Mouse (Mus musculus) neural tube, embryonic 12.5 days (tissue): Measurements from ENCODE around the gene Rpl13. TPM values are rescaled to one million over a fixed set of nuclear protein-coding genes. Genes with fewer than 3 reads are reported as not detected.

Experiments
- ATAC-seq: fragments of 200-750 bp; cut with Nextera tagmentation; 2 replicates; pipeline ENCODE4 v1.8.0; 2017; ENCODE audit warnings: low read depth, mild to moderate bottlenecking, moderate TSS enrichment, moderate library complexity; ENCODE audit not compliant: low FRiP score
- H3K27ac ChIP-seq: fragments of 300-500 bp; sonication (generic); 2 replicates; pipeline ENCODE4 v1.5.1; 2016
- H3K27me3 ChIP-seq: fragments of 300-500 bp; sonication (generic); replicated peaks from 2 replicates; pipeline ENCODE4 v1.6.1; 2016; ENCODE audit warnings: mild to moderate bottlenecking
- H3K36me3 ChIP-seq: fragments of 300-500 bp; sonication (generic); 2 replicates; pipeline ENCODE4 v1.6.1; 2016; ENCODE audit warnings: mild to moderate bottlenecking
- H3K4me1 ChIP-seq: fragments of 300-500 bp; sonication (generic); 2 replicates; pipeline ENCODE4 v1.6.1; 2016
- H3K4me2 ChIP-seq: fragments of 300-500 bp; sonication (generic); replicated peaks from 2 replicates; pipeline ENCODE4 v1.6.1; 2016; ENCODE audit warnings: mild to moderate bottlenecking
- H3K4me3 ChIP-seq: fragments of 300-500 bp; sonication (generic); 2 replicates; pipeline ENCODE4 v1.5.1; 2016
- H3K9ac ChIP-seq: fragments of 300-500 bp; sonication (generic); 2 replicates; pipeline ENCODE4 v1.6.1; 2016; ENCODE audit warnings: mild to moderate bottlenecking
- H3K9me3 ChIP-seq: fragments of 300-500 bp; sonication (generic); 2 replicates; pipeline ENCODE4 v1.6.1; 2016; ENCODE audit warnings: mild to moderate bottlenecking
- WGBS: fragments of 180-500 bp; shearing (Covaris S2); methylation state at CpG from one replicate; pipeline ENCODE4 v1.1.7; 2016; 5-methylcytosine and 5-hydroxymethylcytosine counted together
- polyA plus RNA-seq: library from polyadenylated mRNA; unstranded; fragments of >200 nt; fragmentation: Nextera tagmentation; extraction: Ambion mirVana; gene quantifications from 2 replicates; pipeline ENCODE4 v1.2.1, GENCODE M21; 2016

The Rpl13 gene
- polyA plus RNA-seq, 1 experiment from 2014 or later = 973 TPM

DNA sequence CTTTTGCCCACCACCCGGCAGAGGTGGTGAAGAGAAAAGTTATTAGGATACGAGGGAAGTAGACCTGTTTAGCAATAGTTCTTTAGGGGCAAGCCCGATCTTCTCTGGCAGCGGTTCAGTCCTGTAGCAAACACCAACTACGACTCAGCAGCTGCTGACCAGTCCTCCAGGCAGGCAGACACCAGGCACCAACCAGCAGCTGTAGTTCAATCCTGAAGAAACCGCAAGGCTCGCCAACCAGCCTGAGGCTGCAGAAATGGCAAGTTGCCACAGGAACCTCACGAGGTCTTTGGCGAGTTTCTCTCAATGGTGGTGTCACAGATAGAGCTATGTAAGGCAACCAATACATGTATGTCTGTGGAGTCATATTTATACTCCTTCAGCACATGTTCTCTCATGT, 10.7 kb downstream of the Rpl13 start:
- 83% methylated on average over 9 of the region's 9 CpGs for WGBS
- ATAC-seq = no peak
- no peaks in the 10 kb centered on the region for H3K9me3 ChIP-seq
- H3K36me3 ChIP-seq = no peaks in the 10 kb centered on the region
- no peak overlapping the region for H3K27ac ChIP-seq
- no peak overlapping the region for H3K4me3 ChIP-seq
- peaks cover 30% of the 10 kb centered on the region for H3K27me3 ChIP-seq
- peaks cover 11% of the 10 kb centered on the region for H3K4me1 ChIP-seq
- H3K4me2 ChIP-seq = no peak overlapping the region
- H3K9ac ChIP-seq = no peak overlapping the region

GRCm38 (mm10) chr8:123113908-123114469, 11.8 kb downstream of the Rpl13 start:
- H3K4me3 ChIP-seq = no peak overlapping the region
- H3K27me3 ChIP-seq = peaks cover 41% of the 10 kb centered on the region
- H3K9ac ChIP-seq = no peak overlapping the region
- H3K4me2 ChIP-seq = no peak overlapping the region
- no peak overlapping the region for H3K27ac ChIP-seq
- peaks cover 12% of the 10 kb centered on the region for H3K4me1 ChIP-seq
- H3K36me3 ChIP-seq = no peaks in the 10 kb centered on the region
- no peak for ATAC-seq
- H3K9me3 ChIP-seq = no peaks in the 10 kb centered on the region
- 76% methylated on average over 2 of the region's 2 CpGs for WGBS

- peaks cover 46% of the 10 kb centered on the region for H3K27me3 ChIP-seq
- peaks cover 12% of the 10 kb centered on the region for H3K4me1 ChIP-seq
- ATAC-seq = no peak
- H3K4me2 ChIP-seq = no peak overlapping the region
- no peak overlapping the region for H3K9ac ChIP-seq
- WGBS = 79% methylated on average over 3 of the region's 3 CpGs
- no peak overlapping the region for H3K27ac ChIP-seq
- no peaks in the 10 kb centered on the region for H3K9me3 ChIP-seq
- no peaks in the 10 kb centered on the region for H3K36me3 ChIP-seq
- no peak overlapping the region for H3K4me3 ChIP-seq
Observed at GRCm38 (mm10) chr8:123114644-123115043, 12.5 kb downstream of the Rpl13 start.

DNA sequence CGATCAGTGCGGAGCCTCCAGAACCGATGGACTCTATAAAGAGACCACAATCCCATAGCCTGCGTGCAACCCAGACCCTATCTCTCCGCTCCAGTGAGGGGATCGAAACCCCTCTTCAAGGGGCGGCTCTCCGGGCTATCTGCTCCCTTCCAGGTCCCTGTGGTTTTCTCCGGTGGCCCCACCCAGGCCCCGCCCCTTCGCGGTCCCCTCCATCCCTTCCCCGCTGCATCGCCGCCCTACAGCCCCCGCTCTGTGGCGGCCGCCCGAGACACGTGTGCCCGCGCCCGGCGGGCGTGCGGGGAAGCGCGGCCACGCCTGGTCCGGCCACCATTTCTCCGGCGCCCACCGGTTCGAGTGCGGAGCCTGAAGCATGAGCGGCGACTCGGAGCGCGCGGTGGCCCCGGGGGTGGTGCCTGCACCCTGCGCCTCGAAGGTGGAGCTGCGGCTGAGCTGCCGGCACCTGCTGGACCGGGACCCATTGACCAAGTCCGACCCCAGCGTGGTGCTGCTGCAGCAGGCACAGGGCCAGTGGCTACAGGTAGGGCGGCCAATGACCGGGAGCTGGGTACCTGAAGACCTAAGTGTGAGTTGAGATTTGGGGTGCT, 15.1 kb downstream of the Rpl13 start, which contains the start of gene Cpne7:
TSS of gene Cpne7 (plus strand) at position 248 of the 605 bp plus-strand sequence.
- Histone ChIP-seq H3K27ac (no peak within 1 kb of the TSS), H3K4me3 (peak within 1 kb of the TSS; percentile 40), H3K9me3 (no peaks in the 10 kb centered on the region), H3K9ac (peak within 1 kb of the TSS; percentile 47), H3K4me2 (peak within 1 kb of the TSS; percentile 84), H3K36me3 (no peaks in the 10 kb centered on the region), H3K4me1 (peaks cover 12% of the 10 kb centered on the region), H3K27me3 (peaks cover 46% of the 10 kb centered on the region)
- WGBS = 1% methylated on average over 50 of the region's 51 CpGs
- no peak for ATAC-seq

GRCm38 (mm10) chr8:123117744-123118143, 15.6 kb downstream of the Rpl13 start:
- Histone ChIP-seq H3K4me3 (peak overlapping the region; percentile 40), H3K9ac (peak overlapping the region; percentile 47; the same call in 1 of the 2 replicates), H3K4me2 (peak overlapping the region; percentile 84), H3K27ac (no peak overlapping the region), H3K4me1 (peaks cover 12% of the 10 kb centered on the region), H3K36me3 (no peaks in the 10 kb centered on the region), H3K27me3 (peaks cover 46% of the 10 kb centered on the region), H3K9me3 (no peaks in the 10 kb centered on the region)
- 1% methylated on average over 17 of the region's 17 CpGs for WGBS
- no peak for ATAC-seq

- WGBS = 70% methylated on average over 9 of the region's 9 CpGs
- Histone ChIP-seq H3K9me3 (no peaks in the 10 kb centered on the region), H3K27me3 (peaks cover 45% of the 10 kb centered on the region), H3K4me2 (no peak overlapping the region), H3K4me1 (peaks cover 20% of the 10 kb centered on the region), H3K27ac (no peak overlapping the region), H3K9ac (0 out of 2 replicates have a peak overlapping the region, but pooled peaks have one; percentile 29), H3K4me3 (no peak overlapping the region), H3K36me3 (no peaks in the 10 kb centered on the region)
- no peak for ATAC-seq
Observed at GRCm38 (mm10) chr8:123122059-123122458, 19.9 kb downstream of the Rpl13 start.

DNA sequence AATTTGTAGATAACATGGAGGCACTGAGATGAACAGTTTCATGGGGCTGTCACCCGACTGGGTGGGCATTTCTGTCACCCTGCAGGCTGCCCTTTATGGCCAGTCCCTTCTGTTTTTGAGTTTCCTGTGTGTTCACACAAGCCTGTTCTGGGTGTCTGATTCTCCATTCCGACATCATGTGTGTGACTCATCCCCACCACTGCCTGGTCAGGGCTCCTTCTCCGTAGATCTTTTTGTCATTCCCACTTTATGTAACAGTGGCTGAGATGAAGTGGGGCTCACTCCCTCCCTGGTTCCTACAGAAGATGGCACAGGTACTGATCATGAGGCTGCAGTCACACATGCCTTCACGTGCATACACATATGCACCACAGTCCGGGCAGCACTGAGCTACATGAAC, 20.5 kb downstream of the Rpl13 start:
- no peak overlapping the region for H3K4me2 ChIP-seq
- no peaks in the 10 kb centered on the region for H3K36me3 ChIP-seq
- H3K4me3 ChIP-seq = no peak overlapping the region
- H3K27ac ChIP-seq = no peak overlapping the region
- no peaks in the 10 kb centered on the region for H3K9me3 ChIP-seq
- WGBS = 77% methylated on average over 5 of the region's 5 CpGs
- H3K4me1 ChIP-seq = peaks cover 14% of the 10 kb centered on the region
- H3K9ac ChIP-seq = no peak overlapping the region
- peaks cover 39% of the 10 kb centered on the region for H3K27me3 ChIP-seq
- ATAC-seq = no peak

GRCm38 (mm10) chr8:123126193-123126816, 24.2 kb downstream of the Rpl13 start:
- WGBS = 4% methylated on average over 19 of the region's 19 CpGs

GRCm38 (mm10) chr8:123131041-123131440, 28.9 kb downstream of the Rpl13 start:
- ATAC-seq = no peak
- Histone ChIP-seq H3K36me3 (no peaks in the 10 kb centered on the region), H3K4me1 (peaks cover 16% of the 10 kb centered on the region), H3K27ac (no peak overlapping the region), H3K4me2 (no peak overlapping the region), H3K27me3 (peaks cover 11% of the 10 kb centered on the region), H3K9me3 (0 out of 2 replicates have a peak, but pooled peaks cover 3% of the 10 kb centered on the region), H3K4me3 (no peak overlapping the region), H3K9ac (no peak overlapping the region)
- 76% methylated on average over 9 of the region's 9 CpGs for WGBS

More at GRCm38 (mm10) chr8:123126193-123126816, 24.2 kb downstream of the Rpl13 start:
- no peak overlapping the region for H3K27ac ChIP-seq
- no peak for ATAC-seq
- H3K4me2 ChIP-seq = peak overlapping the region; percentile 16; the same call in 1 of the 2 replicates
- H3K4me3 ChIP-seq = no peak overlapping the region
- H3K27me3 ChIP-seq = peaks cover 21% of the 10 kb centered on the region
- peaks cover 10% of the 10 kb centered on the region for H3K4me1 ChIP-seq
- H3K36me3 ChIP-seq = no peaks in the 10 kb centered on the region
- H3K9me3 ChIP-seq = no peaks in the 10 kb centered on the region
- no peak overlapping the region for H3K9ac ChIP-seq

DNA sequence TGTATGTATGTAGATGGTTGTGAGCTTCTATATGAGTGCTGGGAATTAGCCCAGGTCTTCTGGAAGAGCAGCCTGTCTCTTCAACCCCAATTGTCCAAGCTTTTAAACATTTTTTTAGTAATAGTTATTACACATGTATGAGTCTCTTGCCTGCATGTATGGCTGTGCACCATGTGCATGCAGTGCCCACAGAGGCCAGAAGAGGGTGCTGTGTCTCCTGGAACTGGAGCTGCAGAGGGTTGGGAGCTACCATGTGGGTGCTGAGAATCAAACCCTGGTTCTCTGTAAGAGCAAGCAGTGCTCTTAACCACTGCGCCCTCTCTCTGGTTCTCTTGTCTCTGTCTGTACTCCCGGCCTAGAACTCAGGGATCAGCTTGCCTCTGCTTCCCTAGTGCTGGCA, 30.8 kb downstream of the Rpl13 start:
- Histone ChIP-seq H3K9me3 (0 out of 2 replicates have a peak, but pooled peaks cover 3% of the 10 kb centered on the region), H3K27me3 (0 out of 2 replicates have a peak, but pooled peaks cover 4% of the 10 kb centered on the region), H3K36me3 (no peaks in the 10 kb centered on the region), H3K4me2 (no peak overlapping the region), H3K4me1 (peaks cover 21% of the 10 kb centered on the region), H3K9ac (no peak overlapping the region), H3K4me3 (no peak overlapping the region), H3K27ac (no peak overlapping the region)
- WGBS = 98% methylated on average over 2 of the region's 2 CpGs
- ATAC-seq = no peak

- Histone ChIP-seq H3K9me3 (0 out of 2 replicates have a peak, but pooled peaks cover 3% of the 10 kb centered on the region), H3K27ac (no peak overlapping the region), H3K36me3 (no peaks in the 10 kb centered on the region), H3K4me3 (no peak overlapping the region), H3K9ac (no peak overlapping the region), H3K4me2 (no peak overlapping the region), H3K4me1 (peaks cover 24% of the 10 kb centered on the region), H3K27me3 (0 out of 2 replicates have a peak, but pooled peaks cover 4% of the 10 kb centered on the region)
- no peak for ATAC-seq
- 91% methylated on average over 11 of the region's 11 CpGs for WGBS
Observed at GRCm38 (mm10) chr8:123134149-123134713, 32.1 kb downstream of the Rpl13 start.

- H3K9ac ChIP-seq = no peak overlapping the region
- no peak overlapping the region for H3K4me3 ChIP-seq
- H3K9me3 ChIP-seq = 0 out of 2 replicates have a peak, but pooled peaks cover 3% of the 10 kb centered on the region
- peaks cover 24% of the 10 kb centered on the region for H3K4me1 ChIP-seq
- H3K4me2 ChIP-seq = peak overlapping the region; percentile 24
- no peak for ATAC-seq
- H3K36me3 ChIP-seq = no peaks in the 10 kb centered on the region
- 0 out of 2 replicates have a peak, but pooled peaks cover 4% of the 10 kb centered on the region for H3K27me3 ChIP-seq
- 21% methylated on average over 7 of the region's 7 CpGs for WGBS
- no peak overlapping the region for H3K27ac ChIP-seq
Observed at GRCm38 (mm10) chr8:123135406-123135805, 33.3 kb downstream of the Rpl13 start.
